Mouse (Mus musculus): ENCODE measurements at regions not wholly inside any gene's neighbourhood (a gene's known extent, or its start where the extent isn't known, plus 50 kb on each side); places are given as distances from the start of the nearest gene placed in this dataset.
A peak's percentile ranks its signal among the peaks of the same experiment; 100 is the strongest.

GRCm38 (mm10) chr2:21267149-21267761 is 61.7 kb downstream of the Thnsl1 start:
- TF ChIP-seq CTCF (IDR thresholded peaks at IDR 0.05; ENCODE audit: low read depth): no peak
- Histone ChIP-seq H3K4me2 (replicated peaks; ENCODE audit: low read depth) (no peak overlapping the region), H3K9me3 (ENCODE audit: control insufficient read depth) (no peaks in the 10 kb centered on the region), H3K36me3 (ENCODE audit: control insufficient read depth, insufficient read depth) (no peaks in the 10 kb centered on the region), H3K27me3 (replicated peaks; ENCODE audit: control insufficient read depth, insufficient read depth, low read length) (no peaks in the 10 kb centered on the region), H3K9ac (ENCODE audit: low read depth, low read length) (no peak overlapping the region), H3K27ac (ENCODE audit: low read depth, low read length) (no peak overlapping the region), H3K4me1 (replicated peaks; ENCODE audit: control insufficient read depth, insufficient read depth, low read length) (no peaks in the 10 kb centered on the region), H3K4me3 (ENCODE audit: low read depth, low read length) (no peak overlapping the region)
- WGBS: 37% methylated on average over 6 of the region's 6 CpGs
- no peak for ATAC-seq

GRCm38 (mm10) chr2:21269989-21270846 is 64.7 kb downstream of the Thnsl1 start:
- no peaks in the 10 kb centered on the region for H3K9me3 ChIP-seq (ENCODE audit: control insufficient read depth)
- no peaks in the 10 kb centered on the region for H3K36me3 ChIP-seq (ENCODE audit: control insufficient read depth, insufficient read depth)
- 73% methylated on average over 12 of the region's 12 CpGs for WGBS
- no peak overlapping the region for H3K9ac ChIP-seq (ENCODE audit: low read depth, low read length)
- no peaks in the 10 kb centered on the region for H3K4me1 ChIP-seq (replicated peaks; ENCODE audit: control insufficient read depth, insufficient read depth, low read length)
- no peak overlapping the region for H3K4me3 ChIP-seq (ENCODE audit: low read depth, low read length)
- H3K4me2 ChIP-seq (replicated peaks; ENCODE audit: low read depth): no peak overlapping the region
- no peaks in the 10 kb centered on the region for H3K27me3 ChIP-seq (replicated peaks; ENCODE audit: control insufficient read depth, insufficient read depth, low read length)
- no peak for ATAC-seq
- no peak for TF ChIP-seq CTCF (IDR thresholded peaks at IDR 0.05; ENCODE audit: low read depth)
- no peak overlapping the region for H3K27ac ChIP-seq (ENCODE audit: low read depth, low read length)

GRCm38 (mm10) chr2:21273416-21273815 is 67.9 kb downstream of the Thnsl1 start:
- no peak overlapping the region for H3K9ac ChIP-seq (ENCODE audit: low read depth, low read length)
- 89% methylated on average over 4 of the region's 4 CpGs for WGBS
- no peaks in the 10 kb centered on the region for H3K36me3 ChIP-seq (ENCODE audit: control insufficient read depth, insufficient read depth)
- no peaks in the 10 kb centered on the region for H3K27me3 ChIP-seq (replicated peaks; ENCODE audit: control insufficient read depth, insufficient read depth, low read length)
- H3K27ac ChIP-seq (ENCODE audit: low read depth, low read length): no peak overlapping the region
- H3K4me1 ChIP-seq (replicated peaks; ENCODE audit: control insufficient read depth, insufficient read depth, low read length): no peaks in the 10 kb centered on the region
- H3K9me3 ChIP-seq (ENCODE audit: control insufficient read depth): no peaks in the 10 kb centered on the region
- TF ChIP-seq CTCF (IDR thresholded peaks at IDR 0.05; ENCODE audit: low read depth): no peak
- no peak overlapping the region for H3K4me3 ChIP-seq (ENCODE audit: low read depth, low read length)
- no peak overlapping the region for H3K4me2 ChIP-seq (replicated peaks; ENCODE audit: low read depth)
- no peak for ATAC-seq

GRCm38 (mm10) chr2:21275315-21275714 is 69.8 kb downstream of the Thnsl1 start:
- Histone ChIP-seq H3K9me3 (ENCODE audit: control insufficient read depth) (no peaks in the 10 kb centered on the region), H3K4me2 (replicated peaks; ENCODE audit: low read depth) (no peak overlapping the region), H3K9ac (ENCODE audit: low read depth, low read length) (no peak overlapping the region), H3K27ac (ENCODE audit: low read depth, low read length) (no peak overlapping the region), H3K4me3 (ENCODE audit: low read depth, low read length) (no peak overlapping the region), H3K27me3 (replicated peaks; ENCODE audit: control insufficient read depth, insufficient read depth, low read length) (no peaks in the 10 kb centered on the region), H3K36me3 (ENCODE audit: control insufficient read depth, insufficient read depth) (no peaks in the 10 kb centered on the region), H3K4me1 (replicated peaks; ENCODE audit: control insufficient read depth, insufficient read depth, low read length) (no peaks in the 10 kb centered on the region)
- WGBS: 84% methylated on average over 4 of the region's 4 CpGs
- no peak for TF ChIP-seq CTCF (IDR thresholded peaks at IDR 0.05; ENCODE audit: low read depth)
- ATAC-seq: no peak

GRCm38 (mm10) chr2:21280794-21281420 is 75.4 kb downstream of the Thnsl1 start:
- H3K27ac ChIP-seq (ENCODE audit: low read depth, low read length): no peak overlapping the region
- H3K9me3 ChIP-seq (ENCODE audit: control insufficient read depth): no peaks in the 10 kb centered on the region
- no peak overlapping the region for H3K4me2 ChIP-seq (replicated peaks; ENCODE audit: low read depth)
- H3K36me3 ChIP-seq (ENCODE audit: control insufficient read depth, insufficient read depth): no peaks in the 10 kb centered on the region
- WGBS: 33% methylated on average over 9 of the region's 9 CpGs
- ATAC-seq: peak; percentile 47; the same call in 1 of the 2 replicates
- no peak overlapping the region for H3K4me3 ChIP-seq (ENCODE audit: low read depth, low read length)
- H3K9ac ChIP-seq (ENCODE audit: low read depth, low read length): no peak overlapping the region
- no peaks in the 10 kb centered on the region for H3K4me1 ChIP-seq (replicated peaks; ENCODE audit: control insufficient read depth, insufficient read depth, low read length)
- TF ChIP-seq CTCF (IDR thresholded peaks at IDR 0.05; ENCODE audit: low read depth): peak; percentile 96
- H3K27me3 ChIP-seq (replicated peaks; ENCODE audit: control insufficient read depth, insufficient read depth, low read length): no peaks in the 10 kb centered on the region

- H3K27me3 ChIP-seq (replicated peaks; ENCODE audit: control insufficient read depth, insufficient read depth, low read length): no peaks in the 10 kb centered on the region
- H3K4me2 ChIP-seq (replicated peaks; ENCODE audit: low read depth): no peak overlapping the region
- no peaks in the 10 kb centered on the region for H3K36me3 ChIP-seq (ENCODE audit: control insufficient read depth, insufficient read depth)
- H3K4me3 ChIP-seq (ENCODE audit: low read depth, low read length): no peak overlapping the region
- H3K9me3 ChIP-seq (ENCODE audit: control insufficient read depth): no peaks in the 10 kb centered on the region
- H3K9ac ChIP-seq (ENCODE audit: low read depth, low read length): no peak overlapping the region
- WGBS: 71% methylated on average over 14 of the region's 14 CpGs
- ATAC-seq: no peak
- no peaks in the 10 kb centered on the region for H3K4me1 ChIP-seq (replicated peaks; ENCODE audit: control insufficient read depth, insufficient read depth, low read length)
- no peak for TF ChIP-seq CTCF (IDR thresholded peaks at IDR 0.05; ENCODE audit: low read depth)
- no peak overlapping the region for H3K27ac ChIP-seq (ENCODE audit: low read depth, low read length)
Measured at GRCm38 (mm10) chr2:21282505-21283200, 77.1 kb downstream of the Thnsl1 start.
